Mouse (Mus musculus) layer of hippocampus, adult 18-20 months (tissue): Measurements from ENCODE around the gene Plekha6. TPM values are rescaled to one million over a fixed set of nuclear protein-coding genes. Genes with fewer than 3 reads are reported as not detected.

Experiments used
- DNase-seq, 2 experiments: peaks; one replicate each; pipeline ENCODE4 v3.0.0; 2022; ENCODE audit warnings: low spot score in 2 of 2
- long read RNA-seq: library from polyadenylated mRNA; stranded (forward); transcript quantifications from one replicate; pipeline ENCODE4 v2.0.0, GENCODE M21; 2021
- total RNA-seq, 2 experiments: library from RNA; stranded (reverse); gene quantifications; 2 replicates each; pipeline ENCODE4 v1.2.3; 2021

Gene Plekha6
- total RNA-seq = 10 to 100 TPM; 54.5 to 59.0 TPM
- long read RNA-seq, partial matches to known transcripts = 17 of 29 reads
- long read RNA-seq, other reads (novel, unspliced or antisense) = 12 of 29 reads

DNA sequence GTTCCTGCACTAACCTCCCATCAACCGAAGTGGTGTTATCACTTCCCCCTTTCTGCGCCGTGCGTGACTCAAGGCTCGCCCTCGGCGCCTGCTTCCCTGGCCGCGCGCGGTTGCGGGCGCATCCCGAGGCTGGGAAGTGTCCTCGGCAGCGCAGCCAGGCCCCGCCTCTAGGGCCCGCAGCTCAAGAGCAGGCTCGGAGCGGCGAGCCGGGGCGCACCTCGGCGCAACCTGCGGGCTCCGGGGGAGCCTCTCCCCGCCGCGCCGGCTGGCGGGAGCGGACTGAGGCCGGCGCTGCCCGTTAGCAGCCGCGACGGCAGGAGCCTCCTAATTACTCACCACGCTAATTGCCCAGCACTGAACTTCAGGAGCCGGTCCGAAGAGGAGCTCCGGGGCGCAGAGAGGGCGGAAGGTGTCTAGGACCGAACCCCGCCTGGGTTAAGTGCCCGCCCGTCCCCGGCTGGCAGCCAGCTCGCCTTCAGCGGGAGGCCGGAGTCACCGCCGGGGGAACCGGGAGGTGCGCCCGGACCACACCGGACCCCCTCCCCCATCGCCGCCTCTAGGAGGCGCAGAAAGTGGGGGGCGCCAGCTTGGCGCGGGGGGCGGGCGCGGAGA is at the start of gene Plekha6:
Gene Plekha6, plus strand, starts transcription at position 391 of the 612 bp plus-strand sequence.
- no peak for DNase-seq

DNA sequence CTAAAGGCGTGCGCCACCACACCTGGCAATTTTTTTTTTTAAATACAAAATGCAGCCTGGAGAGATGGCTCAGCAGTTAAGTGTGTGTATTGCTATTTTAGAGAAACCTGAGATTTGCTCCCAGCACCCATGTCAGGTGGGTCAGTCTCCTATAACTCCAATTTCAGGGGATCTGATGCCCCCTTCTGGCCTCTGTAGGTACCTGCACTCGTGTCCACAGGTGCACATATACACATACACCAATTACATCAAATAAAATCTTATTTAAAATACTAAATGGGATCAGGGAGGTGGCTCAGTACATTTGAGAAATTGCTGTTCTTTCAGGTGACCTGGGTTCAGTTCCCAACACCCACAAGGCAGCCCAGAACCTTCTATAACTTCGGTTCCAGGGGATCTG is 47.9 kb upstream of the Plekha6 start:
- DNase-seq = no peak

DNA sequence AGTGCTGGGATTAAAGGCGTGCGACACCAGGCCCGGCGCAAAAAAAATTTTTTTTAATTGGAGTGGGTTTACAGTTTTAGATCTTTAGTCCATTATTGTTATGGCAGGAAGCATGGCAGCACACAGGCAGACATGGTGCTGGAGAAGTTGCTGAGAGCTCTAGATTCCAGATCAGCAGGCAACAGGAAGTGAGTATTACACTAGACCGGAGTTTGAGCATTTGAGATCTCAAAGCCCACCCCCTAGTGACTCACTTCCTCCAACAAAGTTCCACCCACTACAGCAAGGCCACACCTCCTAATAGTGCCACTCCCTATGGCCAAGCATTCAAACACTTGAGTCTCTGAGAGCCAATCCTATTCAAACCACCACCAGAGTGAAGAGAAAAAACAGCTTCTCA is 45.9 kb upstream of the Plekha6 start:
- DNase-seq = no peak

DNA sequence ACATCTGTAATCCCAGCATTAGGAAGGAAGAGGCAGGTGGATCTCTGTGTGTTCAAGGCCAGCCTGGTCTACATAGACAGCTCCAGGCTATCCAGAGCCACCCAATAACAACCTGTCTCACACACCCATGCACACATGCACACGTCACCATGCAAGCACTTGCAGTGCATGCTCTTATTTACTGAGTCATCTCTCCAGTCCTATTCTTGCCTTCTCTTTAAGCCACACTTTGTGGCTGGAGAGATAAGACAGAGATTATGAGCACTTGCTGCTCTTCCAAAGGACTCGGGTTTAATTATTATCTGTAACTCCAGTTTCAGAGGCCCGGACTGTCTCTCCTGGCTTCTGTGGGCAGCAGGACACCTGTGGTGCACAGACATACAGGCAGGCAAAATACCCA is 45.2 kb upstream of the Plekha6 start:
- DNase-seq = no peak

DNA sequence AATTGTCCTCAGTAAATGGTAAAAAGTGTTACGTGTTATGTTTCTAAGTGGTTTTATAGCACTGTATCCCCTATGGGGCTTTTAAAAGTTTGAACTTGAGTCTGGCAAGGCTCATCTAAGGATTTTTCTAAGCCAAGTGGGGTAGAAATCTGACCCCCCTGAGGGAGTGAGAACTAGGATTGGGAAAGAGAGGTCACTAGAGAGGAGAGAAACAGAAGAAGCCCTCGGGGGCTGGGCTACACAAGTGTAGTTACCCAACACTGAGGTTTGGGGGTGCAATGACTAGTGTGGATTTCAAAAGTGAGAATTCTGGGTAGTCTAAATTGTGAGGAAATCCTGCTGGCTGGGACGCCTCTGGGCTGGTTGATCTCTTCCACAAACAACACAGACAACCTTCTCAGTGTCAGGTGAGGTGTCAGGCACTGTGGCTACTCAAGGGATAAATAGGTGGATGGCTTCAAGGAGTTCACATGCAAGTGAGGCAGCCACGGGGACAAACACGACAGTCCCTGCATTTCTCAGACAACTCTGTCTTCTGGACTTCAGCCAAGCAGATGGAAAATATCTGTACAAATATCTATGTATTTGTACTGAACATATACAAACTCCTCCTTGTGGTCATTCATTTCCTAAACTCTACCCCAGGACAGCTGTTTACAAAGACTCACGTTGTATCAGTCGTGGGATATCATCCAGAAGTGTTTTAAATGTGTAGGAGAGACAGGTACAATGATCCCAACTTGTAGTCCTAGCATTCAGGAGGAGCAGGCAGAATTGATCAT is 43.9 kb upstream of the Plekha6 start:
- no peak for DNase-seq

DNA sequence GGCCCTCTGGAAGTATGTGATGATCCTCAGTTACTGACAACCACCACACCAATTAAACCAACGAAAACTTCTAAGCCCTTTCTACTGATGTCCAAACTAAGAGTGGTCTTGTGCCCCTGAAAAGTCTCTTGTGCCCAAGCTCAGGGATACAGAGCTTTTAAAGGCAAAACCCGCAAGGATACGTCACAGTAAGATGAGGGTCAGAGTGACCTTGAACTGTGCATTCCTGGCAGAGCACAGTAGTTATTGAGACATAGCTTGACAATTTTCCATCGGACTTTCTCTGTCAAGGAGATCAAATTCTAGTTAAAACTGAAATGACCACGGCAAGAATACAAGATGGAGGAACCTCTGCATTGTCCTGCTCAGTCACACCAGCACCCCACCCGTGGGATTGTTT is 42.8 kb upstream of the Plekha6 start:
- no peak for DNase-seq

DNA sequence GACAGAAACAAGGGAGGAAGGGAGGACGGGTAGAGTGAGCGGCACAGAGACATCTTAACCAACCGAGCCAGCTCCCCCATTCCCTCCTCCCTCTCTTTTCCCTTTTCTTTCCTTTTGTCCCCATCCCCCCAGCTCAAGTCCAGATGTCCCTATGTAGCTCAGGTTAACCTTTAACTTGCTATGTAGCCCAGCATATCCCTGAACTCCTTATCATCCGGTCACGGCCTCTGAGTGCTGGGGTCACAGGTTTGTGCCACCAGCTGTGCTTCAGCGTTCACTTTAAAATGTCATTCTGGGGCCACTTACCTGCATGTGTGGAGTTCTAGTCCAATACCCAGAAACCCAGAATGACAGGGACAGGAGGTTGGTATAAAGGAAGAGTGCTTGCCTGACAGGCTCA is 39.9 kb upstream of the Plekha6 start:
- DNase-seq = no peak

DNA sequence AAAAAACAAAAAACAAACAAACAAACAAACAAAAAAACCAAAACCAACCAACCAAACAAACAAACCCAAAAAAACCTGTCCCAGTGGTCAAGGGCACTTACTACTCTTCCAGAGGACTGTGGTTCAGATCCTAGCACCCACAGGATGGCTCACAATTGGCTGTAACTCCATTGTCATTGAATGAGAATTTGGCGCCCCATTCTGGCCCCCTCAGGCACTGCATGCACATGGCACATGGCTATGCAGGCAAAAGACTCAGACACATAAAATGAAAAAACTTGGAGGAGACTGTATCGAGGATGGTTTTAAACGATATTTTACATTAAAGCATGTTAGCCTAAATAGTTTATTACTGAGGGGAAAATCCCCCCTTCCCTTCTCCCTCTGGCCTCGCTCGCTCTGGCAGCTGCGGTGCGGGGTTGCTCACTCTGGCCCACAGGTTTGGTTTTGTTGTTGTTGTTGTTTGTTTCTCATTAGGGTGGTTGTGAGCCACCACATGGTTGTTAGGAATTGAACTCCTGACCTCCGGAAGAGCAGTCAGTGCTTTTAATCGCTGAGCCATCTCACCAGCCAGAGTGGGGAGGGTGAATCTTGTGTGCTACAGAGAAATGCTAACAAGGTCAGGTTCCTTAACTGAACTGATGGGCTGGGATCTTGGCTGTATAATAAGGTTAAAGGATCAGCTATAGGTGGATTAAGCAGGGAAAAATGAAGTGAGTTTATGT is 38.2 kb upstream of the Plekha6 start:
- DNase-seq = no peak

DNA sequence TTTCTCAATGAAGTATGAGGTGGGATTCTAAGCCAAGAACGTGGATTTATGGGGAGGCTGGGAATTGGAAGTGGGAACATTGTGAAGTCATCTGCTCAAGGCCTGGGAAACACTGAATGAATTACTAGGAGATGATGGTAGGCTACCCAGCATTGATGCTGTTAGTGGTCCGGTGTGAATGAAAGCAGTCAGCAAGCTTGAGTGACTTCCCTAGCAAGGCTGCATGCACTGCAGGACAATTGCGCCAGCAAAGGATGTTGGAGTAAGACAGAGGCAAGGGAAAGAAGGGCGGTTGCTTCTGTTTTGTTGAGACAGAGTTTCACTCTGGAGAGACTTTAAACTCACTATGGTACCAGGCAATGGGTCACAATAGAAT is 37.7 kb upstream of the Plekha6 start:
- DNase-seq = no peak

DNA sequence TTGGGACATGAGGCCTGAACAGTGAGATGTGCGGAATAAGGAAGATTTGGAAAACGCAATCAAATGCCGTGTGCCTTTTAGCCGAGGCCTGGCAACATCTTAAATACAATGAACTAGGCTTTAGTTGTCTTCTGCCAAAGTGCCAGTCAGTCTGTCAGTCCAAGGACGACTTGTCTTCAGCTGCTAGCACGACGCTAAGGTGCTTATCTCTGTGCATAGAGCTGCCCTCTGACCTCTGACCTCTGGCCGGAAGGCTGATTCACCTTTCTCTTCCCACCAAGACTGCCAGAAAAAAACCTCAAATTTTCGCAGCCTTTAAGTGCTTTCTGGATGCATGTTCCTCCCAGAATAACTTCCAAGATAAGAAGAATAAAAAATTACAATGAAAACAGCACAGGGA is 36.7 kb upstream of the Plekha6 start:
- DNase-seq = no peak

DNA sequence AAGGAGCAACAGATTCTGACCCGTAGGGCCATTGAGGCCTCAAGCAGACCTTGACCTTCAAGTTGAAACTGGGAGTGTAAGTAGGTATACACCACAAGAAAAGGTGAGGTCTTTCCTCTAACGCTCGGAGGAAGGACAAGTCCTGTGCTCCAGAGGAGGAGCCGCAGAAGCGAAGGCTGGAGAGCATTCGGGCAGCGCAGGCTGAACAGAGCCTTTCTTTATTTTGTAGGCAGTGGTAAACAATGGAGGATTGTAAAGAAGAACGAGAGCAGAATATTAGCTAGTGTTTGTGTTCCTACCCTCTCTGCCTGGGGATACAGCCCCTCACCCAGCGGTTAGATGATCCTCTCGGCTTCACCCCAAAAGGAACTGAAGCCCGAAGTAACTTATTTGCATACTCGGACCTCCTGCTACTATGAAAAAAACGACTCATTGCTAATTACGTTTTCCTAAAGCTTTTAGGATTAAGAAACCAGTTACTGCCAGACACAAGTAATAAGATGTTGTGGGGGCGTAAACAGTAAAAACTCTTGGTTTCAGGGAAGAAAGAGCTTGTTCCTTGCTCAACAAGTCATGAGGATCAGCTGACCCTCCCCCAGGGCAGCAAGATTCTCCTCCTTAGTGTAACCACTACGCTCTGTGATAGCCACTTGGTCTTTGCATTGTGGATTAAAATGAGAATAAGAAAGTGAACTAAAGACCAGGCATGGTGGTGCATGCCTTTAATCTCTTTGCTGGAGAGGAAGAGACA is 34.4 kb upstream of the Plekha6 start:
- DNase-seq = peak in 1 of 2 experiments; percentile 36

DNA sequence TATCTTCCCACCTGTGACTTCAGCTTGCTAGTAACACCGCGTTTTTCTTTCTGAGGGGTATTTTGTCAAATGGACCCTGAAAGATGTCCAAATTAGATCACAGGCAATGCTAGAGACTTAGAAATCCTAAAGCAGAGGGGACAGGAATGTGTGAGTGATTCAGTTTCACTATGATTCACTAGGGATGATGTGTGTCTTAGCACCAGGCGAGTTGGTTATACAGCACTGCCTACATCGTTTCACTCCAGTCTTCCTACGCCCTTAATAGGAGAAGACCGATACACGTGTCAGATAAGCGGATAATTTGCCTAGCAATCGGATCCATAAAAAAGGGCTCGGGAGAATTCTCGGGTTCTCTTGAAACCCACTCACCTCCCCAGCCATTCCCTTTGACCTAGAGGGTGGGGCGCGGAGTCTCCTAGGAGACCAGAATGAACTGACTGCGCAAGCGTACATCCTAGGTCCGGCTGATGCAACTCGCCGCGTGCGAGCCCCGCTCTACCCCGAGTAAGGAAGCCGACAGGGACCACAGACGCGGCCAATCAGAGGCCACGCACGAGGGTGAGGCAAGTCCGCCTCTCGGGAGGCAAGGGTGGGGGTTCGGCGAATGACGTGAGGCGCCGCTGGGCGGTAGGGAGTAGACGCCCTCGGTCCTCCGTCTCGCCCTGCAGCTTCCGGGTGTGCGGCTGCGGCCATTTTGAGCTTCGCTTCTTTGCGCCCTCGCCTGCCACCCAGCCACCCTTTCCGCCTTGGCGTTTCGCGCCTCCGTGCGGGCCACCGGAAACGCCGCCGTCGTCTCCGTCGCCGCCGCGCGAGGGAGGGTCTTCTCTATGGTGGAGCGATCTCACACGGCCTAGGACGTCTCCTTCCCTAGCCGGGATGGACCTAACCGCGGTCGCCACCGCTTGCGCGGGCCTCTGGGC is 33.1 kb upstream of the Plekha6 start, which contains the start of gene Ppp1r15b:
Gene Ppp1r15b, plus strand, starts transcription at position 506 of the 923 bp plus-strand sequence.
- peak; percentile 99 to 100 for DNase-seq

DNA sequence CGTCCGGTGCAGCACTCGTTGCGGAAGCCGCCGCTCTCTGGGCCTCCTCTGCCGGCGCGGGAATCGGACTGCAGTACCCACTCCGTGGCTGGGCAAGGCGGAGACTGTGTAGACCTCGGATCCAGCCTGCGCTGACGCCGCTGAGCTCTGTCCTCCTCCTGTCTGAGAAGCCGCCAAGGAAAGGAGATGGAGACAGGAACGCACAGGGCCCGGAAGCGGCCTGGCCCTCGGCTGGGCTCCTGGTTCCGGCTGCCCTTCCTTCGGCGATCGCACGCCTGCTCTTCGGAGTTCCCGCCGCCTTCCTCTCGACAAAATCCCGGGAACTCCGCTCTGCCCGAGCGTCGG is 32.5 kb upstream of the Plekha6 start:
- DNase-seq = no peak

DNA sequence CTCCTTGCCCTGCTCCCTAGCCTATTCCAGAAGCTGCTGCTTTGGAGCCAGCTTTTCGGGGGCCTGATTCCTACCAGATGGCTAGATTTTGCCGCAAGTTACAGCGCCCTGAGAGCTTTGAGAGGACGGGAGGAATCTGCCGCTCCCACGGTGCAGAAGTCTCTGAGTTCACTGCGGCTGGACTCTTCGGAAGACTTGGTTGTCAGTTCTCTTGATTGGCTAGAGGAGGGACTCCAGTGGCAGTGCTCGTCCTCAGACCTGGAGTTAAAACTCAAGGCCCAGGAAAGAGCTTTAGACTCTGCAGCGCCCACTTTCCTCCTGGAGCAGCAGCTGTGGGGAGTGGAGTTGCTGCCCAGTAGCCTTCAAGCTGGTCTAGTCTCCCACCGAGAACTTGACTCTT is 32.1 kb upstream of the Plekha6 start:
- DNase-seq = no peak

DNA sequence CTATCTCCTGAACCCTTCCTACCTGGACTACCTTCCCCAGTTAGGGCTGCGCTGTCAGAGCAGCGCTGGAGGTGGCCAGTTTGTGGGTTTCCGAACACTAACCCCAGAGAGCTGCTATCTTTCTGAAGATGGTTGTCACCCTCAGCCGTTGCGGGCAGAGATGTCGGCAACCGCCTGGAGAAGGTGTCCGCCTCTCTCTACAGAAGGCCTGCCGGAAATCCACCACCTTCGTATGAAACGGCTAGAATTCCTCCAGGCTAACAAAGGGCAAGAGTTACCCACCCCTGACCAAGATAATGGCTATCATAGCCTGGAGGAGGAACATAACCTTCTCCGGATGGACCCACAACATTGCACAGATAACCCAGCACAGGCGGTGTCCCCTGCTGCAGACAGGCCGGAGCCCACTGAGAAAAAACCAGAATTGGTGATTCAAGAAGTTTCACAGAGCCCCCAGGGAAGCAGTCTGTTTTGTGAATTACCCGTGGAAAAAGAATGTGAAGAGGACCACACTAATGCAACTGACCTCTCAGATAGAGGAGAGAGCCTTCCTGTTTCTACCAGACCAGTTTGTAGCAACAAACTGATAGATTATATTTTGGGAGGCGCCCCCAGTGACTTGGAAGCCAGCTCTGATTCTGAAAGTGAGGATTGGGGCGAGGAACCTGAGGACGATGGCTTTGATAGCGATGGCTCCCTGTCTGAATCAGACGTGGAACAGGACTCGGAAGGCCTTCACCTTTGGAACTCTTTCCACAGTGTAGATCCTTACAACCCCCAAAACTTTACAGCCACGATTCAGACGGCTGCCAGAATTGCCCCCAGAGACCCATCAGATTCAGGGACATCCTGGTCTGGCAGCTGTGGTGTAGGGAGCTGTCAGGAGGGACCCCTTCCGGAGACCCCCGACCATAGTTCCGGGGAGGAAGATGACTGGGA is 31.4 kb upstream of the Plekha6 start:
- DNase-seq = no peak

DNA sequence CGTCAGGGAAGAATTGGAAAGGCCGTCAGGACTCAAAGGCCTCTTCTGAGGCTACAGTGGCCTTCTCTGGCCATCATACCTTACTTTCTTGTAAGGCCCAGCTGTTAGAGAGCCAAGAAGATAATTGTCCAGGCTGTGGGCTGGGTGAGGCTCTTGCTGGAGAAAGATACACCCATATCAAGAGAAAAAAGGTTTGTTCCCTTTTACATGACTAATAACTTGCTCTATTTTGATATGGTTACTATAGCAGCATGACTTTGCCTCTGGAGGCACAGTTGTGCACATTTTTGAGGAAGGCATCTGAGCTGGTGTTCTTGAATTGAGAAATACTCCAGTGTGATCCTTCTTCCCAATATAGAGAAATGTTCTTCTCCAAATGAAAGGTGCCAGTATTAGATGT is 30.6 kb upstream of the Plekha6 start:
- DNase-seq = no peak

DNA sequence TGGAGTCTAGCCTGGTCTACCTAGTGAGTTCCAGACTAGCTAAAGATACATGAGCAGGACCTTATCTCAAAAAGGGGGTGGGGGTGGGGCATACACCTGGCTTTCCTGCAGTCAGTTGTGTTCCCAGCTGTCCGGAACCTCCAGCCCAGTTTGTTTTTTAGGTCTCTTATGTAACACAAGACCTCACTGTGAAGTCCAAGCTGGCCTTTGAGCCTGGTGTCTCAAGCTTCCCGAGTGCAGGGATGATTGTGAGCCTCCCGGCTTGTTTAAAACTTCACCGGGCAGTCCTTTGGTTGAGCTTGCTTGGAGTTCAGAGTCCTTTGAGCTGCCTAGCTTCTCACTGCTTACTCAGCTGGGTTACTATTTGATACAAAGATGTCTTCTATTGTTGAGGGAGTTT is 29.9 kb upstream of the Plekha6 start:
- no peak for DNase-seq

DNA sequence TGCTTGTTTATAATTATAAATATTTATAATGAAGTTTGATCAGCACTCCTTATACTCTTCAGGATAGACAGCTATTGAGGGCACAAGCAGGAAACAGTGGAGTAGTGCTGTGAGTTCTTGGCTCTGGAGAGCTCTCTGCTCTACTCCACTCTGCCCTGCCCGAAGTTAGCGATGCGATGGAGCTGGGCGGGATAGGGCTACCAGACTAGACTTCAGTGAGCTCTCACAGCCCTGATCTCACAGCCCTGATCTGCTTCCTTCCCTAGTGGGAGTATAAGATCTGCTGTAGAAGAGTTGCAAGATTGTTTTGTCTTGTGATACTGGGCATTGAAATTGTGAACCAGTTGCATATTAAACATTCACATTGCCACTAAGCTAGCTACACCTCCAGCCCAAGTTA is 29.1 kb upstream of the Plekha6 start:
- DNase-seq = no peak

DNA sequence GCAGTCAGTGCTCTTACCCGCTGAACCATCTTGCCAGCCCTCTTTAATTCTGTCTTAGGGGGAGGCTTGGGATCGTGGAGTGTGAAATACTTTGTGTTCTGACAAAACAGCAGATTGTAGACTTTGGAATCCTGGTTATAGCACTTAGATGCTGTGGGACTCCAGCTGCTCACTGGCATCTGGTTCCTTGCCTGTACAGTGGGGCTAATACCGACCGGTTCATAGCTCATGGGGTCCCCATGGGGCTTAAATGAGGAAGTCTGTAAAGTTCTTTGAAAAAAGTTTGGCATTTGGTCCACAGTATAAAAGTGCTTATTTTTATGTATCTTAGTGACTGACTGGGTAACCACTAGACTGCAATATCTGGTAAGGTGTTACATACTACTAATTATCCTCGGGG is 28.2 kb upstream of the Plekha6 start:
- DNase-seq = no peak
